Mouse (Mus musculus): ENCODE data around the gene Tmsb10. TPM values are rescaled to one million over a fixed set of nuclear protein-coding genes. Genes with fewer than 3 reads are reported as not detected.

Gene Tmsb10
- 5,482 TPM for polyA plus RNA-seq (2017; shearing (Covaris generic))

GRCm38 (mm10) chr6:72958662-72959071 lies at the start of gene Tmsb10:
Tmsb10 (minus strand) TSS chr6:72958748.

Other genes with a start within 250 kb of the Tmsb10 start
- gene Tcf7l1, start 169.5 kb downstream of the Tmsb10 start, polyA plus RNA-seq (2017; shearing (Covaris generic)): 4.1 TPM
- 73.8 TPM for gene Kcmf1, start 58.8 kb downstream of the Tmsb10 start, polyA plus RNA-seq (2017; shearing (Covaris generic))

All from CD4-positive, CD25-positive, alpha-beta regulatory T cell (primary cell).